Mouse (Mus musculus) midbrain, postnatal 0 days (tissue): ENCODE measurements at regions not wholly inside any gene's neighbourhood (a gene's known extent, or its start where the extent isn't known, plus 50 kb on each side); places are given as distances from the start of the nearest gene placed in this dataset.

ENCODE experiments used
- ATAC-seq: fragments of 200-750 bp; cut with Nextera tagmentation; 2 replicates; pipeline ENCODE4 v1.8.0; 2017; ENCODE audit warnings: moderate number of reproducible peaks, mild to moderate bottlenecking, moderate TSS enrichment, moderate library complexity; ENCODE audit not compliant: low FRiP score
- DNase-seq: peaks from one replicate; pipeline ENCODE4 v3.0.0-alpha.2; 2015; ENCODE audit warnings: low spot score
- H3K27ac ChIP-seq: fragments of 300-500 bp; sonication (generic); 2 replicates; pipeline ENCODE4 v1.5.1; 2014; ENCODE audit warnings: low read depth, mild to moderate bottlenecking, low read length, mixed read lengths
- H3K27me3 ChIP-seq: fragments of 300-500 bp; sonication (generic); 2 replicates; pipeline ENCODE4 v1.6.1; 2014; ENCODE audit warnings: low read length, control low read depth, mixed read lengths; ENCODE audit not compliant: insufficient read depth
- H3K36me3 ChIP-seq: fragments of 300-500 bp; sonication (generic); 2 replicates; pipeline ENCODE4 v1.6.1; 2014; ENCODE audit warnings: low read length, control low read depth, mixed read lengths; ENCODE audit not compliant: insufficient read depth
- H3K4me1 ChIP-seq: fragments of 300-500 bp; sonication (generic); 2 replicates; pipeline ENCODE4 v1.6.1; 2014; ENCODE audit warnings: mild to moderate bottlenecking, control low read depth, antibody characterized with exemption, low read length, mixed read lengths; ENCODE audit not compliant: insufficient read depth
- H3K4me2 ChIP-seq: fragments of 300-500 bp; sonication (generic); 2 replicates; pipeline ENCODE4 v1.6.1; 2014; ENCODE audit warnings: low read depth, mild to moderate bottlenecking, low read length, mixed read lengths; ENCODE audit not compliant: poor library complexity, severe bottlenecking
- H3K4me3 ChIP-seq: fragments of 300-500 bp; sonication (generic); 2 replicates; pipeline ENCODE4 v1.5.1; 2014; ENCODE audit warnings: low read depth, mild to moderate bottlenecking, low read length, moderate library complexity
- H3K9ac ChIP-seq: fragments of 300-500 bp; sonication (generic); replicated peaks from 2 replicates; pipeline ENCODE4 v1.6.1; 2014; ENCODE audit warnings: mild to moderate bottlenecking, low read length, moderate library complexity, mixed read lengths; ENCODE audit not compliant: poor library complexity, severe bottlenecking
- H3K9me3 ChIP-seq: fragments of 300-500 bp; sonication (generic); 2 replicates; pipeline ENCODE4 v1.6.1; 2016; ENCODE audit warnings: low read length, control low read depth
- CTCF ChIP-seq: IDR thresholded peaks from 2 replicates; pipeline ENCODE4 v1.5.1; 2016; ENCODE audit warnings: antibody characterized with exemption, mild to moderate bottlenecking
- WGBS: fragments of 180-500 bp; shearing (Covaris S2); extraction: QIAGEN DNeasy Blood & Tissue Kit; methylation state at CpG from one replicate; pipeline ENCODE4 v1.1.7; 2014; 5-methylcytosine and 5-hydroxymethylcytosine counted together

DNA sequence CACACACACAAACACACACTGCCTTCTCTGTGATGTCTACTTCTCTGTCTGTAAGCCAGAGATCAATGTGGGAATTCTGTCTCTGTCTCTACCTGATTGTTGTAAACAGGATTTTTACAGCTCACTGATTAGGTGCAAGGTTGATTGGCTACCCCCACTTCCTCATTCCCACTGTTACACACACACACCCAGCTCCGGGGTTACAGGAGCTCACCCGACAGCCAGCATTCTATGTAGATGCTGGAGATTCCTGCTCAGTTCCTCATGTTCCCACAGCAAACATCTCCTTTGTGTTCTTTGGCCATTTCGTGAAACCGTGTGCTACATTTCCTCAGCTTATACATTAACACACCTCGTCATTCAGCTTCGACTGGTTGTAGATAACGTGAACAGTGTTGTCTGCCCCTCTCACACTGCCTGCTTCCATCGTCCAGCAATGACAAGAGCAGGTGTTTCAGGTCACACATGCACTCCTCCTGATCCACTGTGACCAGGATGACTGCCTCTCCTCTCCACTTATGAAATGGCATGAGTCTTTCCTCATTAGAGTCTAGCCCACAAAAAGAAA is 546.6 kb downstream of the Slc16a7 start:
- Histone ChIP-seq H3K4me2 (no peak overlapping the region), H3K36me3 (no peaks in the 10 kb centered on the region), H3K4me1 (no peaks in the 10 kb centered on the region), H3K4me3 (no peak overlapping the region), H3K9me3 (no peaks in the 10 kb centered on the region), H3K27ac (no peak overlapping the region), H3K27me3 (no peaks in the 10 kb centered on the region), H3K9ac (no peak overlapping the region)
- DNase-seq (no peak), ATAC-seq (no peak)
- TF ChIP-seq CTCF = no peak
- WGBS = 82% methylated on average over 8 of the region's 8 CpGs

DNA sequence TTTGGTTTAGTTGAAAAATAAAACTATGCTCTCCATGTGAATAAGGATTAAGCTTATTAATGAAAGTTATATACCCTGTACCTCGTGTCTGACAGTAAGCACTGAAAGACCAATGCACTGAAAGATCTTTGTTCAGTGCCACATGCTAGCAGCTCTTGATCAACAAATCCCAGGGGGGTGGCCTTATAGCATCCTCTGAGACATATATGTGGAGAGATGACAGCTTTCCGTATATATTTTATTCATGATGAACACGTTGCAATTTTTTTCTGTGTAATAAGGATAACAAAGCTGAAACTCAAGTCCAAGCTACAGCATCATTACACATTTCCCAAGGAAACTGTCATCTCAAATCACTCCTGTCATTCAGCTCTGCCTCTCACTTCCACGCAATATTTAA is 555.3 kb downstream of the Slc16a7 start:
- Histone ChIP-seq H3K9me3 (no peaks in the 10 kb centered on the region), H3K27me3 (no peaks in the 10 kb centered on the region), H3K9ac (no peak overlapping the region), H3K36me3 (no peaks in the 10 kb centered on the region), H3K4me2 (no peak overlapping the region), H3K27ac (no peak overlapping the region), H3K4me3 (no peak overlapping the region), H3K4me1 (no peaks in the 10 kb centered on the region)
- 38% methylated on average over 4 of the region's 4 CpGs for WGBS
- no peak for DNase-seq
- ATAC-seq = no peak
- no peak for TF ChIP-seq CTCF

DNA sequence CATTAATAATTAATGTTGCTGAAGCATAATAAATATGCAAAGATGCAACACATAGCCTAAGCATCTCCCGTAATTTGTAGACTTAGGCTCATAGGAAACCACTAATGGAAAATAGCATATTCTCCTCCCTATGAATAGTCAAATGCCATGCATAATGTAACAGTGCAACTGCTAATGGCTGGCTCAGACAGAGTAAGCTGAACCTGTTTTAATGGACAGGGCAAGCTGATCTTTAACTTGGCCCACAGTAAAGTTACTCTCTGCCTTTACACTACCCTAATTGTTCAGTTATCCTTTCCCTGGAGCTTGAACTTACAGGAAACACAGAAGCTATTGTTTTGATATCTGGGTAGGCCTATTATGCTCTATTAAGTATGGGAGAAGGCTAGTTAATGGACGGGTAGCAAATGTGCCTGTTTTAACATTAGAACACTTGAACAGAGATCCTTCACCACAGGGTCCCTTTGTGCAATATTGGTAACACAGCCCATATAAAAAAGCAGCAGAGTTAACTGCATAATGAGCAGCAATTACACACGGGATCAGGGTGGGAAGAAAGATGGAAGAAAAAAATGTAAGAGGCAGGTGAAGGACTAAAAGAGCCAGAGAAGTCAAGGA is 585.2 kb downstream of the Slc16a7 start:
- TF ChIP-seq CTCF = no peak
- ATAC-seq (no peak), DNase-seq (no peak)
- Histone ChIP-seq H3K4me2 (no peak overlapping the region), H3K36me3 (no peaks in the 10 kb centered on the region), H3K27ac (no peak overlapping the region), H3K9ac (no peak overlapping the region), H3K4me3 (no peak overlapping the region), H3K4me1 (no peaks in the 10 kb centered on the region), H3K27me3 (no peaks in the 10 kb centered on the region), H3K9me3 (no peaks in the 10 kb centered on the region)
- 50% methylated on average over 3 of the region's 3 CpGs for WGBS
